Mouse (Mus musculus) forebrain, embryonic 16.5 days (tissue): ENCODE results near the gene Hist1h1t. TPM values are rescaled to one million over a fixed set of nuclear protein-coding genes. Genes with fewer than 3 reads are reported as not detected.
A peak's percentile ranks its signal among the peaks of the same experiment; 100 is the strongest.
"Not testable (repeated sequence)": the region's sequence is repeated elsewhere in the genome, so short reads cannot be mapped to it uniquely, and the experiment has no call there.

Experiments used
- ATAC-seq: fragments of 200-750 bp; cut with Nextera tagmentation; 2 replicates; pipeline ENCODE4 v1.8.0; 2017; ENCODE audit warnings: mild to moderate bottlenecking, moderate library complexity
- H3K27ac ChIP-seq: fragments of 300-500 bp; sonication (generic); 2 replicates; pipeline ENCODE4 v1.5.1; 2014; ENCODE audit warnings: low read length, control low read depth
- H3K27me3 ChIP-seq: fragments of 300-500 bp; sonication (generic); replicated peaks from 2 replicates; pipeline ENCODE4 v1.6.1; 2014; ENCODE audit warnings: low read length; ENCODE audit not compliant: control insufficient read depth, insufficient read depth
- H3K36me3 ChIP-seq: fragments of 300-500 bp; sonication (generic); 2 replicates; pipeline ENCODE4 v1.6.1; 2014; ENCODE audit not compliant: control insufficient read depth, insufficient read depth
- H3K4me1 ChIP-seq: fragments of 300-500 bp; sonication (generic); replicated peaks from 2 replicates; pipeline ENCODE4 v1.6.1; 2014; ENCODE audit warnings: low read length; ENCODE audit not compliant: control insufficient read depth, insufficient read depth
- H3K4me2 ChIP-seq: fragments of 300-500 bp; sonication (generic); 2 replicates; pipeline ENCODE4 v1.6.1; 2014; ENCODE audit warnings: mild to moderate bottlenecking, low read length, control low read depth
- H3K4me3 ChIP-seq: fragments of 300-500 bp; sonication (generic); replicated peaks from 2 replicates; pipeline ENCODE4 v1.5.1; 2014; ENCODE audit warnings: mild to moderate bottlenecking, low read length, control low read depth
- H3K9ac ChIP-seq: fragments of 300-500 bp; sonication (generic); replicated peaks from 2 replicates; pipeline ENCODE4 v1.6.1; 2014; ENCODE audit warnings: low read depth, low read length, control low read depth
- H3K9me3 ChIP-seq: fragments of 300-500 bp; sonication (generic); 2 replicates; pipeline ENCODE4 v1.6.1; 2016; ENCODE audit warnings: low read length; ENCODE audit not compliant: control insufficient read depth
- WGBS: fragments of 180-500 bp; shearing (Covaris S2); extraction: QIAGEN DNeasy Blood & Tissue Kit; methylation state at CpG from one replicate; pipeline ENCODE4 v1.1.7; 2014; 5-methylcytosine and 5-hydroxymethylcytosine counted together
- polyA plus RNA-seq: library from polyadenylated mRNA; unstranded; fragments of >200 nt; fragmentation: Nextera tagmentation; extraction: Ambion mirVana; gene quantifications from 2 replicates; pipeline ENCODE4 v1.2.1, GENCODE M21; 2015

Hist1h1t gene
- polyA plus RNA-seq, 1 experiment from 2014 or later, result not detected

- H3K4me2 ChIP-seq, result no peak overlapping the region
- H3K9ac ChIP-seq, result no peak overlapping the region
- H3K4me1 ChIP-seq, result peaks cover 12% of the 10 kb centered on the region
- no peak overlapping the region for H3K4me3 ChIP-seq
- WGBS, result 87% methylated on average over 4 of the region's 4 CpGs
- no peak for ATAC-seq
- no peaks in the 10 kb centered on the region for H3K36me3 ChIP-seq
- no peaks in the 10 kb centered on the region for H3K9me3 ChIP-seq
- no peaks in the 10 kb centered on the region; the same call in 1 of the 2 replicates for H3K27me3 ChIP-seq
- H3K27ac ChIP-seq, result no peak overlapping the region
Measured at GRCm38 (mm10) chr13:23708041-23708440, 12.4 kb downstream of the Hist1h1t start.

- no peak overlapping the region for H3K4me3 ChIP-seq
- no peak overlapping the region for H3K4me2 ChIP-seq
- ATAC-seq, result no peak
- WGBS, result 82% methylated on average over 4 of the region's 4 CpGs
- no peaks in the 10 kb centered on the region; the same call in 1 of the 2 replicates for H3K27me3 ChIP-seq
- H3K36me3 ChIP-seq, result no peaks in the 10 kb centered on the region
- no peak overlapping the region for H3K9ac ChIP-seq
- H3K9me3 ChIP-seq, result no peaks in the 10 kb centered on the region
- H3K27ac ChIP-seq, result no peak overlapping the region
- peaks cover 12% of the 10 kb centered on the region for H3K4me1 ChIP-seq
Measured at GRCm38 (mm10) chr13:23708654-23709053, 13.0 kb downstream of the Hist1h1t start.

- Histone ChIP-seq H3K4me1 (peaks cover 12% of the 10 kb centered on the region), H3K9ac (peak overlapping the region; percentile 43), H3K4me3 (peak overlapping the region; percentile 35), H3K27ac (no peak overlapping the region), H3K4me2 (peak overlapping the region; percentile 56), H3K9me3 (no peaks in the 10 kb centered on the region), H3K27me3 (no peaks in the 10 kb centered on the region; the same call in 1 of the 2 replicates), H3K36me3 (no peaks in the 10 kb centered on the region)
- WGBS, result 15% methylated on average over 15 of the region's 15 CpGs
- no peak for ATAC-seq
Measured at GRCm38 (mm10) chr13:23709714-23710373, 14.2 kb downstream of the Hist1h1t start.

DNA sequence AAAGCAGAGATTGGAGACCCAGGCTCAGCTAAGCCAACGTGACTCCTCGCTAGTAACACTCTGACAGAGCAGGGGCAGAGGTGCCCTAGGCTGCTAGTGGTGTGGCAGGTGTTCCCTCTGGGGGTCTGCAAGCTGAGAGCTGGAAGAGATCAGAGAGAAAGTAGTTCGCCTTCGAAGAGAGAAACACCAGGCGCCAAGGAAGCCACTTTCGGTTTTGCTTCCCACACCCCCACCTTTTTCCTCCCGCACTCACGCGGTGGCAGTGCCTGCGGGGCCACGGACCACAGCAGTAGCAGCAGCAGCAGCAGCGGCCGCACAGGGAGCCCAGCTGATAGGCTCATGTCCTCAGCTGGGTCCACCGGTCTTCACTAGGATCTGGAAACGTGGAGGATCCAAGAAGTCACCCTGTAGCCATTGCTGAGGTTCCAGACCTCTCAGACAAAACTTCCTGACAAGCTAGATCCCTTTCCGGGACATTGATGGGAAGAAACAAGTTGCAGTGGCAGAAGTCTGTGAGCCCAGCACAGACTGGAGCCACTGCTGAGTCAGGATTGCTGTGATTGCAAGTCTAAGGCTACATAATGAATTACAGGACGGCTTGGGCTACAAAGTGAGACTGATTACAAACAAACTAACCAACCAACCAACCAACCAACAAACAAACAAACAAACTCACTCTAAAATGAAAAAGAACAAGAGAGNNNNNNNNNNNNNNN, 14.9 kb downstream of the Hist1h1t start, which contains the start of gene Hfe:
Gene Hfe, minus strand, starts transcription at position 481 of the 716 bp plus-strand sequence.
- Histone ChIP-seq H3K4me2 (peak within 1 kb of the TSS; percentile 56), H3K27me3 (no peaks in the 10 kb centered on the region; the same call in 1 of the 2 replicates), H3K9ac (peak within 1 kb of the TSS; percentile 43), H3K4me1 (peaks cover 12% of the 10 kb centered on the region), H3K9me3 (no peaks in the 10 kb centered on the region), H3K4me3 (peak within 1 kb of the TSS; percentile 35), H3K27ac (no peak within 1 kb of the TSS), H3K36me3 (no peaks in the 10 kb centered on the region)
- ATAC-seq, result 0 out of 2 replicates have a peak, but pooled peaks have one; percentile 40
- WGBS, result 5% methylated on average over 17 of the region's 17 CpGs

DNA sequence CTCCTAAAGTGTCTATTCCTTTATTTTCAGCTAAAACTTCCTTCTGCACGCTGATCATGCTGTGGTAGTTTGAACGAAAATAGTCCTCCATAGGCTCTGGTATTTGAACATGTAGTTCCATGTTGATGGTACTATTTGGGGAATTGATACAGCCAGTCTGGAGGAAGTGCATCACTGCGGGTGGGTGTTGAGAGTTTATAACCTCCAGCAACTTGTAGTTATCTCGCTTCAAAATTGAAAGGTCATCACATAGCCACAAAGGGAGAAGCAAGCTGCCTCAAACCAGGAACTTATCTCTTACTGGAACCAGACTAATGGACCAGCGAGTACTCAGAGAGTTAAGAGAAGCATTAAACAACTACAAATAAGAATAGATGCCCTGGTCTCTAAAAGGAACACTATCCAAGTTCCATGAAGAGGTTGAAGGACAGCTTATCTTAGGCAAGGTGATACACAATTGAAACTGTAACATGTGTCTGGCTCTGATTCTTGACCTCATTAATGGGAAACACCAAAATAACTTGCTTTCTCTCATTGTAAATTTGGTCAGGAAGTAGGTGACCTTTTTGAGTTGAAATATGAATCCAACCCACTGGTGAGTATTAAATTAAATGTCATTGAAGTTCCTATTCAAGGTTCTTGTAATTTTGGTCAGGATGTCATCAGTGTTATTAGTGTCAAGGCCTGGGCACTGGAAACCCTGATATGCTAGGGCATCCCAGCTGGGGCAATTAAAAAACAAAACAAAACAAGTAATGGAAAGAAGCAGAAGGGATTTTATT, 20.8 kb downstream of the Hist1h1t start:
- Histone ChIP-seq H3K36me3 (no peaks in the 10 kb centered on the region), H3K4me2 (no peak overlapping the region), H3K27me3 (no peaks in the 10 kb centered on the region), H3K27ac (no peak overlapping the region), H3K9me3 (no peaks in the 10 kb centered on the region), H3K4me3 (no peak overlapping the region), H3K4me1 (no peaks in the 10 kb centered on the region), H3K9ac (no peak overlapping the region)
- no peak for ATAC-seq
- 87% methylated on average over 5 of the region's 5 CpGs for WGBS

GRCm38 (mm10) chr13:23717176-23717575, 21.6 kb downstream of the Hist1h1t start:
- H3K4me1 ChIP-seq, result no peaks in the 10 kb centered on the region
- 63% methylated on average over 11 of the region's 11 CpGs for WGBS
- no peak for ATAC-seq
- no peak overlapping the region for H3K4me2 ChIP-seq
- H3K9me3 ChIP-seq, result no peaks in the 10 kb centered on the region
- no peak overlapping the region for H3K4me3 ChIP-seq
- no peaks in the 10 kb centered on the region for H3K27me3 ChIP-seq
- no peak overlapping the region for H3K27ac ChIP-seq
- H3K9ac ChIP-seq, result no peak overlapping the region
- H3K36me3 ChIP-seq, result no peaks in the 10 kb centered on the region

DNA sequence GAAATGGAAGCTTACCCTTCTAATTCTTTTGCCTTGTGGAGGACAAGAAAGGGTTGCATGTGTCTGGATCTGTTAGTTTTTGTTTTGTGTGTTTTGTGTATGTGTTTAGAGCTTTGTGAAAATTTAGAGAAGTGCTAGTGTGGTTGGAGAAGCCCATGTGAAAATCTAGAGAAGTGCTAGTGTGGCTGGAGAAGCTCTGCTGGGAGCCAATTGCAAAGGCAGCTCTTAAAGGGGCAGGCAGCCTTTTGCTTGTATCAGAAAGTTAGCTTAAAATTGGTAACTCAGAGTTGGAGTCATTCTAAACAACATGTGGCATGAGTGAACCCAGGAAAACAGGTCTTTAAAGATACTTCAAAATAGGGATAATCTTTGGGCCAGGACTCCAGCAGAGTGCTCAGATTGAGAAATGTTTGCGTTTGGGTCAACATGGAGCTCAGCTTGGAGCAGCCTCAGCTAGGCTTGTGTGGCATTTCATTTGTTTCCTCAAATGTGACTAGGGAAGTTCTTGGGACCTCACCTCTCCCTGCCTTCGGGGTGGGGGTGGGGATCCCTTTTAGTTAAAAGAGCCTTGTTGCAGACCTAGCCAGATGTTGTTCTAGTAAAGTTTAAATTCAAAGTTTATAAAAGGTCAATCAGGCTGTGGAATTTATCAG, 22.1 kb downstream of the Hist1h1t start:
- H3K4me1 ChIP-seq, H3K27ac ChIP-seq, H3K36me3 ChIP-seq, H3K9me3 ChIP-seq, H3K4me2 ChIP-seq, H3K4me3 ChIP-seq, H3K27me3 ChIP-seq, H3K9ac ChIP-seq, ATAC-seq: not testable (repeated sequence)
- 15% methylated on average over 2 of the region's 2 CpGs for WGBS

GRCm38 (mm10) chr13:23724239-23724638, 28.6 kb downstream of the Hist1h1t start:
- no peak for ATAC-seq

GRCm38 (mm10) chr13:23725213-23725612, 29.6 kb downstream of the Hist1h1t start:
- Histone ChIP-seq H3K4me2 (no peak overlapping the region), H3K9me3 (no peaks in the 10 kb centered on the region), H3K4me3 (no peak overlapping the region), H3K27ac (no peak overlapping the region), H3K9ac (no peak overlapping the region), H3K4me1 (no peaks in the 10 kb centered on the region), H3K36me3 (no peaks in the 10 kb centered on the region), H3K27me3 (no peaks in the 10 kb centered on the region)
- ATAC-seq, result no peak
- WGBS, result no CpG with 5 or more reads among the region's 1 CpGs

More at GRCm38 (mm10) chr13:23724239-23724638, 28.6 kb downstream of the Hist1h1t start:
- H3K36me3 ChIP-seq, result no peaks in the 10 kb centered on the region
- no peak overlapping the region for H3K9ac ChIP-seq
- no peak overlapping the region for H3K27ac ChIP-seq
- no peaks in the 10 kb centered on the region for H3K4me1 ChIP-seq
- H3K4me2 ChIP-seq, result no peak overlapping the region
- no peak overlapping the region for H3K4me3 ChIP-seq
- H3K27me3 ChIP-seq, result no peaks in the 10 kb centered on the region
- H3K9me3 ChIP-seq, result no peaks in the 10 kb centered on the region
- 91% methylated on average over 4 of the region's 4 CpGs for WGBS
